Comparison of ENCODE assay signal across 9 mouse cellular contexts in genomic region chr2:136485401-136485800, GRCm38 (mm10). TPM values are rescaled to one million over a fixed set of nuclear protein-coding genes. Genes with fewer than 3 reads are reported as not detected.
A peak's percentile ranks its signal among the peaks of the same experiment; 100 is the strongest.
DNase-seq lines count a peak whose midpoint lies in the region; ATAC-seq and TF ChIP-seq lines count a peak whose summit lies in the region.
"Had no signal": no experiment of that assay in that cellular context is flagged by ENCODE, and none has a peak within 500 bp of the region (broad histone marks: within the 10 kb centered on the region; RNA-seq: fewer than 3 reads in every experiment).

No protein-coding gene starts in this region.

- no peak overlapping the region for H3K27ac ChIP-seq in heart, embryonic 13.5 days (replicated peaks)
- H3K27ac ChIP-seq in lung, embryonic 14.5 days (ENCODE audit: low read depth) = no peak overlapping the region
- H3K27ac ChIP-seq in intestine, embryonic 16.5 days (ENCODE audit: low read length) = no peak overlapping the region
- H3K27ac ChIP-seq in neural tube, embryonic 13.5 days (replicated peaks) = no peak overlapping the region

- intact Hi-C loops in heart, postnatal 10 days (cut with DNase I) = loop anchor here (1.0 to 5.0 kb wide), 5 partner anchors 112 to 1457 kb away; no protein-coding TSS in a partner anchor

- no peaks in the 10 kb centered on the region for H3K36me3 ChIP-seq in heart, embryonic 13.5 days
- H3K36me3 ChIP-seq in lung, embryonic 14.5 days (ENCODE audit: insufficient read depth) = no peaks in the 10 kb centered on the region
- H3K36me3 ChIP-seq in intestine, embryonic 16.5 days (ENCODE audit: control insufficient read depth, insufficient read depth, low read length) = no peaks in the 10 kb centered on the region
- H3K36me3 ChIP-seq in neural tube, embryonic 13.5 days = no peaks in the 10 kb centered on the region

- H3K9me3 ChIP-seq in heart, embryonic 13.5 days = no peaks in the 10 kb centered on the region
- H3K9me3 ChIP-seq in lung, embryonic 14.5 days (ENCODE audit: low read depth, low read length) = no peaks in the 10 kb centered on the region
- no peaks in the 10 kb centered on the region for H3K9me3 ChIP-seq in intestine, embryonic 16.5 days (ENCODE audit: control insufficient read depth, low read length)
- H3K9me3 ChIP-seq in neural tube, embryonic 13.5 days = no peaks in the 10 kb centered on the region

- H3K9ac ChIP-seq in heart, embryonic 13.5 days = 0 out of 2 replicates have a peak overlapping the region, but pooled peaks have one; percentile 58
- H3K9ac ChIP-seq in lung, embryonic 14.5 days = no peak overlapping the region
- no peak overlapping the region for H3K9ac ChIP-seq in intestine, embryonic 16.5 days (ENCODE audit: low read depth, low read length)
- H3K9ac ChIP-seq in neural tube, embryonic 13.5 days = no peak overlapping the region

- no peak for DNase-seq in heart, postnatal 10 days
- no peak for DNase-seq in lung, embryonic 14.5 days
- DNase-seq in lung, postnatal 36 days = no peak
- DNase-seq in ovary, postnatal 14 days (ENCODE audit: low spot score) = no peak
- DNase-seq in kidney, postnatal 10 days = no peak

- peak overlapping the region; percentile 57 for H3K4me2 ChIP-seq in heart, embryonic 13.5 days
- peak overlapping the region; percentile 40; the same call in 1 of the 2 replicates for H3K4me2 ChIP-seq in lung, embryonic 14.5 days
- peak overlapping the region; percentile 22; the same call in 1 of the 2 replicates for H3K4me2 ChIP-seq in intestine, embryonic 16.5 days (ENCODE audit: low read depth, low read length)
- H3K4me2 ChIP-seq in neural tube, embryonic 13.5 days = peak overlapping the region; percentile 28

- TF ChIP-seq CTCF in lung, embryonic 14.5 days (IDR thresholded peaks at IDR 0.05; ENCODE audit: low read depth) = no peak

- H3K27me3 ChIP-seq in heart, embryonic 13.5 days (replicated peaks) = no peaks in the 10 kb centered on the region
- no peaks in the 10 kb centered on the region for H3K27me3 ChIP-seq in lung, embryonic 14.5 days (ENCODE audit: insufficient read depth, low read length)
- H3K27me3 ChIP-seq in intestine, embryonic 16.5 days (replicated peaks; ENCODE audit: control insufficient read depth, insufficient read depth, low read length) = no peaks in the 10 kb centered on the region
- H3K27me3 ChIP-seq in neural tube, embryonic 13.5 days = no peaks in the 10 kb centered on the region

- ATAC-seq in heart, embryonic 13.5 days (ENCODE audit: extremely low read depth, insufficient number of reproducible peaks, low FRiP score, low TSS enrichment) = no peak
- ATAC-seq in lung, embryonic 14.5 days (ENCODE audit: insufficient read depth) = peak; percentile 20; the same call in 1 of the 2 replicates
- no peak; the same call in none of the 2 replicates for ATAC-seq in intestine, embryonic 16.5 days
- no peak for ATAC-seq in neural tube, embryonic 13.5 days (ENCODE audit: low read depth)
- ATAC-seq: CD4-positive, CD25-positive, alpha-beta regulatory T cell, adult 4 months had no signal

- 89% methylated on average over 1 of the region's 1 CpGs for WGBS in heart, embryonic 13.5 days
- WGBS in lung, embryonic 14.5 days = 91% methylated on average over 1 of the region's 1 CpGs
- 93% methylated on average over 1 of the region's 1 CpGs for WGBS in intestine, embryonic 16.5 days
- 92% methylated on average over 1 of the region's 1 CpGs for WGBS in neural tube, embryonic 13.5 days

- peaks cover 3% of the 10 kb centered on the region; the same call in 1 of the 2 replicates for H3K4me1 ChIP-seq in heart, embryonic 13.5 days
- H3K4me1 ChIP-seq in lung, embryonic 14.5 days (ENCODE audit: insufficient read depth) = no peaks in the 10 kb centered on the region
- H3K4me1 ChIP-seq in intestine, embryonic 16.5 days (ENCODE audit: control insufficient read depth, insufficient read depth, low read length) = peaks cover 3% of the 10 kb centered on the region; the same call in 1 of the 2 replicates
- H3K4me1 ChIP-seq in neural tube, embryonic 13.5 days (replicated peaks) = peaks cover 3% of the 10 kb centered on the region; the same call in 1 of the 2 replicates

- H3K4me3 ChIP-seq in heart, embryonic 13.5 days = peak overlapping the region; percentile 34
- no peak overlapping the region for H3K4me3 ChIP-seq in lung, embryonic 14.5 days (ENCODE audit: low read depth, low read length)
- no peak overlapping the region for H3K4me3 ChIP-seq in intestine, embryonic 16.5 days (ENCODE audit: low read length)
- H3K4me3 ChIP-seq in neural tube, embryonic 13.5 days = no peak overlapping the region

RNA-seq across cellular contexts. Expression of gene Ankef1, which starts 16.3 kb away (rescaled TPM):
- polyA plus RNA-seq in heart, embryonic 13.5 days (2015; fragmentation: Nextera tagmentation; extraction: Ambion mirVana) = 0.28 TPM in 1 of 2 replicates, not detected in the other
- total RNA-seq in heart, postnatal 10 days (2021) = under 1 TPM; 0.41 to 0.52 TPM
- 0.16 and 0.39 TPM in 2 replicates for polyA plus RNA-seq in lung, embryonic 14.5 days (2014; fragmentation: Nextera tagmentation; extraction: Ambion mirVana)
- 0.13 and 0.18 TPM in 2 replicates for polyA plus RNA-seq in intestine, embryonic 16.5 days (2015; fragmentation: Nextera tagmentation; extraction: Ambion mirVana)
- 0.32 and 1.2 TPM in 2 replicates for polyA plus RNA-seq in neural tube, embryonic 13.5 days (2015; fragmentation: Nextera tagmentation; extraction: Ambion mirVana)
- polyA plus RNA-seq: CD4-positive, CD25-positive, alpha-beta regulatory T cell, adult 4 months had no signal
